Mouse (Mus musculus) megakaryocyte, adult 5-6 weeks (primary cell): ENCODE results near the gene Defa33. TPM values are rescaled to one million over a fixed set of nuclear protein-coding genes. Genes with fewer than 3 reads are reported as not detected.
"Not testable (repeated sequence)": the region's sequence is repeated elsewhere in the genome, so short reads cannot be mapped to it uniquely, and the experiment has no call there.

ENCODE experiments used
- ATAC-seq: 2 replicates; pipeline ENCODE4 v1.8.0; 2016; ENCODE audit warnings: mild to moderate bottlenecking, inconsistent platforms; ENCODE audit not compliant: poor library complexity, severe bottlenecking
- total RNA-seq, 2 experiments: library from RNA; stranded (forward) in 1 of 2; stranded (reverse) in 1 of 2; fragments of 153-499, 151-499 nt in 1 of 2; fragments of 221-1000, 200-1000 nt in 1 of 2; gene quantifications; 2 replicates each; pipeline versions ENCODE4 v1.2.3 to v1.2.4; 2015 to 2017

The Defa33 gene
- not detected in 2 replicates for total RNA-seq (2015)
- not detected in 2 replicates for total RNA-seq (2017)

DNA sequence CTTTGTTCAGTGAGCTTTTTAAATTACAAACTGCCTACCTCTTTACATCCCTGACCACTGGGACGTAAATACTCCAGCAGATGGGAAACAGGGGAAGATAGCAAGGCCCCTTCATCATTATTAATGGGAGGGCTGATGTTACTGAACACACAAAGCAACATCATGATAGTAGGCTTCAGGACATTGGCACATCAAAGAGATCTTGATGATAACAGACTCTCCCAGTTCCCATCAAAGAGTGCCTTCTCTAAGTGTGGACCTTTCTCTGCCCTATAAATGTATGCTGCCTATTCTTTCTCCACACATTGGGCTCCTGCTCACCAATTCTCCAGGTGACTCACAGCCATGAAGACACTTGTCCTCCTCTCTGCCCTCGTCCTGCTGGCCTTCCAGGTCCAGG lies at the start of gene Defa33:
TSS of gene Defa33 (plus strand) at position 301 of the 400 bp plus-strand sequence.
- not testable (repeated sequence) for ATAC-seq

DNA sequence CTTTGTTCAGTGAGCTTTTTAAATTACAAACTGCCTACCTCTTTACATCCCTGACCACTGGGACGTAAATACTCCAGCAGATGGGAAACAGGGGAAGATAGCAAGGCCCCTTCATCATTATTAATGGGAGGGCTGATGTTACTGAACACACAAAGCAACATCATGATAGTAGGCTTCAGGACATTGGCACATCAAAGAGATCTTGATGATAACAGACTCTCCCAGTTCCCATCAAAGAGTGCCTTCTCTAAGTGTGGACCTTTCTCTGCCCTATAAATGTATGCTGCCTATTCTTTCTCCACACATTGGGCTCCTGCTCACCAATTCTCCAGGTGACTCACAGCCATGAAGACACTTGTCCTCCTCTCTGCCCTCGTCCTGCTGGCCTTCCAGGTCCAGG lies 13.4 kb upstream of the Defa33 start, which contains the start of gene Defa2:
TSS of gene Defa2 (plus strand) at position 301 of the 400 bp plus-strand sequence.
- ATAC-seq, result not testable (repeated sequence)

DNA sequence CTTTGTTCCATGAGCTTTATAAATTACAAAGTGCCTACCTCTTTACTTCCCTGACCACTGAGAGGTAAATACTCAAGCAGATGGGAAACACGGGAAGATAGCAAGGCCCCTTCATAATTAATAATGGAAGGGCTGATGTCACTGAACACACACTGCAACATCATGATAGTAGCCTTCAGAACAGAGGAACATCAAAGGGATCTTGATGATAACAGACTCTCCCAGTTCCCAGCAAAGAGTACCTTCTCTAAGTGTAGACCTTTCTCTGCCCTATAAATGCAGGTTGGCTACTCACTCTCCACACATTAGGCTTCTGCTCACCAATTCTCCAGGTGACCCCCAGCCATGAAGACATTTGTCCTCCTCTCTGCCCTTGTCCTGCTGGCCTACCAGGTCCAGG lies 35.5 kb downstream of the Defa33 start, which contains the start of gene Defa36:
TSS of gene Defa36 (plus strand) at position 301 of the 400 bp plus-strand sequence.
- not testable (repeated sequence) for ATAC-seq

Other genes starting within 250 kb of the Defa33 start
- not detected in 2 replicates for gene Defa22, start 229.5 kb upstream of the Defa33 start, total RNA-seq (2015)
- gene Defa22, start 229.5 kb upstream of the Defa33 start, total RNA-seq (2017), result not detected in 2 replicates
- gene Defa31, start 200.2 kb upstream of the Defa33 start, total RNA-seq (2015), result not detected in 2 replicates
- gene Defa31, start 200.2 kb upstream of the Defa33 start, total RNA-seq (2017), result not detected in 2 replicates
- gene Gm15293, start 190.2 kb upstream of the Defa33 start, total RNA-seq (2015), result not detected in 2 replicates
- not detected in 2 replicates for gene Gm15293, start 190.2 kb upstream of the Defa33 start, total RNA-seq (2017)
- gene Gm15292, start 142.1 kb upstream of the Defa33 start, total RNA-seq (2015), result not detected in 2 replicates
- gene Gm15292, start 142.1 kb upstream of the Defa33 start, total RNA-seq (2017), result not detected in 2 replicates
- gene Defa27, start 76.3 kb upstream of the Defa33 start, total RNA-seq (2015), result not detected in 2 replicates
- not detected in 2 replicates for gene Defa27, start 76.3 kb upstream of the Defa33 start, total RNA-seq (2017)
- gene Defa29, start 64.8 kb upstream of the Defa33 start, total RNA-seq (2015), result not detected in 2 replicates
- gene Defa29, start 64.8 kb upstream of the Defa33 start, total RNA-seq (2017), result not detected in 2 replicates
- gene Defa2, start 13.3 kb upstream of the Defa33 start, total RNA-seq (2015), result not detected in 2 replicates
- gene Defa2, start 13.3 kb upstream of the Defa33 start, total RNA-seq (2017), result not detected in 2 replicates
- gene Defa36, start 35.6 kb downstream of the Defa33 start, total RNA-seq (2015), result not detected in 2 replicates
- gene Defa36, start 35.6 kb downstream of the Defa33 start, total RNA-seq (2017), result not detected in 2 replicates
- not detected in 2 replicates for gene Gm7849, start 64.7 kb downstream of the Defa33 start, total RNA-seq (2015)
- not detected in 2 replicates for gene Gm7849, start 64.7 kb downstream of the Defa33 start, total RNA-seq (2017)
- not detected in 2 replicates for gene Defa20, start 117.4 kb downstream of the Defa33 start, total RNA-seq (2015)
- not detected in 2 replicates for gene Defa20, start 117.4 kb downstream of the Defa33 start, total RNA-seq (2017)
- not detected in 2 replicates for gene Defa32, start 137.2 kb downstream of the Defa33 start, total RNA-seq (2015)
- gene Defa32, start 137.2 kb downstream of the Defa33 start, total RNA-seq (2017), result not detected in 2 replicates
- not detected in 2 replicates for gene Defa37, start 173.6 kb downstream of the Defa33 start, total RNA-seq (2015)
- not detected in 2 replicates for gene Defa37, start 173.6 kb downstream of the Defa33 start, total RNA-seq (2017)
- gene Defa28, start 191.2 kb downstream of the Defa33 start, total RNA-seq (2015), result not detected in 2 replicates
- not detected in 2 replicates for gene Defa28, start 191.2 kb downstream of the Defa33 start, total RNA-seq (2017)
- not detected in 2 replicates for gene Gm7861, start 202.7 kb downstream of the Defa33 start, total RNA-seq (2015)
- not detected in 2 replicates for gene Gm7861, start 202.7 kb downstream of the Defa33 start, total RNA-seq (2017)
- gene Defa26, start 226.4 kb downstream of the Defa33 start, total RNA-seq (2015), result not detected in 2 replicates
- gene Defa26, start 226.4 kb downstream of the Defa33 start, total RNA-seq (2017), result not detected in 2 replicates